Mouse (Mus musculus) cortical plate, adult 2 months (tissue): ENCODE data around the gene Osmr.

Experiments
- CTCF ChIP-seq: fragments of 200-500 bp; IDR thresholded peaks from 2 replicates; pipeline ENCODE4 v1.5.1; 2011; ENCODE audit warnings: mild to moderate bottlenecking, control low read depth, low read length; ENCODE audit not compliant: insufficient read depth; ENCODE audit errors: extremely low read depth
- POLR2A ChIP-seq: fragments of 200-500 bp; IDR thresholded peaks from 2 replicates; pipeline ENCODE4 v1.6.1; 2011; ENCODE audit warnings: mild to moderate bottlenecking, low read length, control low read depth; ENCODE audit not compliant: insufficient read depth; ENCODE audit errors: extremely low read depth

- TF ChIP-seq CTCF (peak; percentile 47; the same call in 1 of the 2 replicates), POLR2A (no peak)
These were observed 9.0 kb upstream of the Osmr start for GRCm38 (mm10) chr15:6883816-6884215.
